Mouse (Mus musculus) heart, adult 2 months (tissue): ENCODE measurements at regions not wholly inside any gene's neighbourhood (a gene's known extent, or its start where the extent isn't known, plus 50 kb on each side); places are given as distances from the start of the nearest gene placed in this dataset.

Experiments
- CTCF ChIP-seq: fragments of 200-600 bp; IDR thresholded peaks from 2 replicates; pipeline ENCODE4 v1.8.1; 2022; ENCODE audit warnings: antibody characterized with exemption, mild to moderate bottlenecking, moderate library complexity
- POLR2A ChIP-seq: fragments of 200-500 bp; IDR thresholded peaks from 2 replicates; pipeline ENCODE4 v1.6.1; 2011; ENCODE audit warnings: mild to moderate bottlenecking, low read depth, low read length, control low read depth; ENCODE audit not compliant: insufficient read depth

- TF ChIP-seq POLR2A (no peak), CTCF (no peak)
Measured at GRCm38 (mm10) chr8:28366470-28366869, 919.0 kb downstream of the Poteg start.
